Mouse (Mus musculus) lung, adult 2 months (tissue): ENCODE measurements around the gene Fgr.

ENCODE experiments used
- CTCF ChIP-seq: fragments of 200-500 bp; IDR thresholded peaks from 2 replicates; pipeline ENCODE4 v1.5.1; 2011; ENCODE audit warnings: mild to moderate bottlenecking, low read length, control low read depth; ENCODE audit not compliant: insufficient read depth
- POLR2A ChIP-seq: fragments of 200-500 bp; IDR thresholded peaks from 2 replicates; pipeline ENCODE4 v1.6.1; 2011; ENCODE audit warnings: low read depth, mild to moderate bottlenecking, control low read depth, low read length, borderline replicate concordance; ENCODE audit errors: extremely low read depth

- TF ChIP-seq CTCF = no peak
- TF ChIP-seq POLR2A = no peak
Measured at GRCm38 (mm10) chr4:132976729-132977128, 2.8 kb downstream of the Fgr start.
